11 mouse cellular contexts compared by ENCODE assay signal in the genomic region with DNA sequence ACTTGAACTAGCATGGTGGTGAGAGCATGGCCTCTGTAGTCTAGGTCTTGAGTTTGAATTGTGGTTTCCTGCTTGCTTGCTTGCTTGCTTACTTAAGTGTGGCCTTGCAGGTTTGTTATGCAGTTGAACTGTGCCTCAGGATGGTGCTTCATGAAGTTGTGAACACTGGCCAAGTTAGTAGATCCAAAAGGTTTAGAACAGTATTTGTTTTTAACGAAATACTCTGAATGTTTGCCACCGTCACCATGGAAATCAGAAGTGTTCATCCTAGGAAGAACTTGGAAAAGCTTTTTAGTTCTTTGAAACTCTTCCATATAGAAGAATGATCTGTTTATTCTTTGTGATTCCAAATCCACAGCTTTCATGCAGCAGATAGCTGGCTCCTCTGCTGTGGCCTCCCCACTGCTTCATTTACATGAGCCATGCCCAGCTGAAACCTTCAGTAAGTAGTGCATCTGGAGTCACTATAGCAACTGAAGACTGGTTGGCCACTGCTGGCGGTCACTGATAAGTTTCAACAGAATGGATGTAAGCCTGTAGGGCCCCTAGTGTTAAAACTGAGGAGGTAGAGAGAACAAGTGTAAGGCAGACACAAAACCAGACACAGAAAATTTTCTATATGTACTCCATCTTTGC. TPM values are rescaled to one million over a fixed set of nuclear protein-coding genes. Genes with fewer than 3 reads are reported as not detected.
DNase-seq lines count a peak whose midpoint lies in the region; ATAC-seq lines count a peak whose summit lies in the region.
"Had no signal": no experiment of that assay in that cellular context is flagged by ENCODE, and none has a peak within 500 bp of the region (broad histone marks: within the 10 kb centered on the region; RNA-seq: fewer than 3 reads in every experiment).

No protein-coding gene starts in this region.

- WGBS in forebrain, embryonic 14.5 days: 80% methylated on average over 3 of the region's 3 CpGs
- 87% methylated on average over 3 of the region's 3 CpGs for WGBS in forebrain, embryonic 10.5 days
- whole genome bisulfite sequencing in midbrain, embryonic 14.5 days: 72% methylated on average over 3 of the region's 3 CpGs
- 76% methylated on average over 3 of the region's 3 CpGs for WGBS in midbrain, embryonic 11.5 days
- 52% methylated on average over 3 of the region's 3 CpGs for WGBS in liver, embryonic 16.5 days (ENCODE audit: insufficient replicate concordance)
- 84% methylated on average over 3 of the region's 3 CpGs for WGBS in kidney, embryonic 16.5 days

- no peaks in the 10 kb centered on the region for H3K4me1 ChIP-seq in forebrain, embryonic 14.5 days (ENCODE audit: control insufficient read depth, insufficient read depth, low read length)
- no peaks in the 10 kb centered on the region for H3K4me1 ChIP-seq in forebrain, embryonic 10.5 days
- H3K4me1 ChIP-seq in midbrain, embryonic 14.5 days (ENCODE audit: control insufficient read depth, insufficient read depth, low read length): no peaks in the 10 kb centered on the region
- H3K4me1 ChIP-seq in midbrain, embryonic 11.5 days (ENCODE audit: control insufficient read depth, insufficient read depth, low read length): no peaks in the 10 kb centered on the region
- H3K4me1 ChIP-seq in liver, embryonic 16.5 days (ENCODE audit: control insufficient read depth, low read depth, low read length): peaks cover 13% of the 10 kb centered on the region
- no peaks in the 10 kb centered on the region for H3K4me1 ChIP-seq in kidney, embryonic 16.5 days (ENCODE audit: insufficient read depth, low read length)
- H3K4me1 ChIP-seq: lung, embryonic 15.5 days had no signal

- ATAC-seq in forebrain, embryonic 14.5 days: no peak
- ATAC-seq in midbrain, embryonic 14.5 days (ENCODE audit: low FRiP score, low TSS enrichment): no peak
- ATAC-seq in midbrain, embryonic 11.5 days (ENCODE audit: low FRiP score): no peak
- peak; percentile 96 for ATAC-seq in liver, embryonic 16.5 days (ENCODE audit: low read depth)
- no peak for ATAC-seq in kidney, embryonic 16.5 days (ENCODE audit: low FRiP score, low TSS enrichment)

- no peaks in the 10 kb centered on the region for H3K9me3 ChIP-seq in forebrain, embryonic 14.5 days (replicated peaks; ENCODE audit: control insufficient read depth, low read length)
- H3K9me3 ChIP-seq in forebrain, embryonic 10.5 days: peaks cover 19% of the 10 kb centered on the region
- H3K9me3 ChIP-seq in midbrain, embryonic 14.5 days (ENCODE audit: control insufficient read depth, low read length): 0 out of 2 replicates have a peak, but pooled peaks cover 9% of the 10 kb centered on the region
- H3K9me3 ChIP-seq in midbrain, embryonic 11.5 days (ENCODE audit: control insufficient read depth, low read length): no peaks in the 10 kb centered on the region; the same call in 1 of the 2 replicates
- H3K9me3 ChIP-seq in liver, embryonic 16.5 days (replicated peaks; ENCODE audit: control insufficient read depth, low read length): no peaks in the 10 kb centered on the region
- peaks cover 7% of the 10 kb centered on the region; the same call in 1 of the 2 replicates for H3K9me3 ChIP-seq in kidney, embryonic 16.5 days (ENCODE audit: low read length)
- H3K9me3 ChIP-seq: lung, embryonic 15.5 days had no signal

- no peak overlapping the region for H3K4me3 ChIP-seq in forebrain, embryonic 14.5 days (ENCODE audit: low read depth, low read length)
- no peak overlapping the region for H3K4me3 ChIP-seq in forebrain, embryonic 10.5 days
- H3K4me3 ChIP-seq in midbrain, embryonic 14.5 days (replicated peaks; ENCODE audit: low read depth, low read length): no peak overlapping the region
- H3K4me3 ChIP-seq in midbrain, embryonic 11.5 days (ENCODE audit: low read depth, low read length): no peak overlapping the region
- no peak overlapping the region for H3K4me3 ChIP-seq in liver, embryonic 16.5 days (ENCODE audit: low read depth, low read length)
- no peak overlapping the region for H3K4me3 ChIP-seq in kidney, embryonic 16.5 days (ENCODE audit: low read length)
- H3K4me3 ChIP-seq: lung, embryonic 15.5 days had no signal

- no peak overlapping the region for H3K27ac ChIP-seq in forebrain, embryonic 14.5 days (ENCODE audit: low read depth, low read length)
- H3K27ac ChIP-seq in forebrain, embryonic 10.5 days: no peak overlapping the region
- H3K27ac ChIP-seq in midbrain, embryonic 14.5 days (replicated peaks; ENCODE audit: low read depth, low read length): no peak overlapping the region
- H3K27ac ChIP-seq in midbrain, embryonic 11.5 days (ENCODE audit: low read depth, low read length): no peak overlapping the region
- H3K27ac ChIP-seq in liver, embryonic 16.5 days (ENCODE audit: low read length): peak overlapping the region; percentile 59
- H3K27ac ChIP-seq in kidney, embryonic 16.5 days (ENCODE audit: low read length): no peak overlapping the region
- H3K27ac ChIP-seq: lung, embryonic 15.5 days had no signal

- peaks cover 86% of the 10 kb centered on the region for H3K36me3 ChIP-seq in forebrain, embryonic 14.5 days (ENCODE audit: control insufficient read depth, insufficient read depth, low read length)
- H3K36me3 ChIP-seq in forebrain, embryonic 10.5 days (replicated peaks): peaks cover 100% of the 10 kb centered on the region
- H3K36me3 ChIP-seq in midbrain, embryonic 14.5 days (ENCODE audit: control insufficient read depth, insufficient read depth, low read length): peaks cover 88% of the 10 kb centered on the region
- peaks cover 22% of the 10 kb centered on the region for H3K36me3 ChIP-seq in midbrain, embryonic 11.5 days (ENCODE audit: control insufficient read depth, insufficient read depth, low read length)
- H3K36me3 ChIP-seq in liver, embryonic 16.5 days (ENCODE audit: control insufficient read depth, insufficient read depth): peaks cover 16% of the 10 kb centered on the region
- H3K36me3 ChIP-seq in kidney, embryonic 16.5 days (ENCODE audit: insufficient read depth, low read length): peaks cover 70% of the 10 kb centered on the region

- H3K4me2 ChIP-seq in forebrain, embryonic 14.5 days (ENCODE audit: low read length): no peak overlapping the region
- no peak overlapping the region for H3K4me2 ChIP-seq in midbrain, embryonic 14.5 days (ENCODE audit: low read length)
- H3K4me2 ChIP-seq in midbrain, embryonic 11.5 days: no peak overlapping the region
- H3K4me2 ChIP-seq in liver, embryonic 16.5 days (ENCODE audit: low read depth, low read length): peak overlapping the region; percentile 29; the same call in 1 of the 2 replicates
- no peak overlapping the region for H3K4me2 ChIP-seq in kidney, embryonic 16.5 days (replicated peaks; ENCODE audit: low read depth, low read length)
- H3K4me2 ChIP-seq: lung, embryonic 15.5 days had no signal

- H3K9ac ChIP-seq in forebrain, embryonic 14.5 days (ENCODE audit: low read length): no peak overlapping the region
- no peak overlapping the region for H3K9ac ChIP-seq in midbrain, embryonic 14.5 days (replicated peaks; ENCODE audit: low read length)
- no peak overlapping the region for H3K9ac ChIP-seq in midbrain, embryonic 11.5 days (ENCODE audit: low read length)
- no peak overlapping the region for H3K9ac ChIP-seq in liver, embryonic 16.5 days (ENCODE audit: low read depth, low read length)
- no peak overlapping the region for H3K9ac ChIP-seq in kidney, embryonic 16.5 days (replicated peaks; ENCODE audit: low read length)
- H3K9ac ChIP-seq: lung, embryonic 15.5 days had no signal

- DNase-seq in forebrain, embryonic 14.5 days (ENCODE audit: low spot score): peak; percentile 15
- no peak for DNase-seq in forebrain, embryonic 10.5 days (ENCODE audit: extremely low spot score, low spot score)
- peak; percentile 8 for DNase-seq in midbrain, embryonic 14.5 days
- no peak for DNase-seq in midbrain, embryonic 11.5 days (ENCODE audit: low spot score, missing footprints)
- no peak for DNase-seq in ovary, postnatal 36 days (ENCODE audit: low spot score)
- DNase-seq in adrenal gland, adult 18-20 months (ENCODE audit: low spot score in 2 of 2): no peak
- DNase-seq: B cell, adult 2 months; kidney, adult 9 months had no signal

- no peaks in the 10 kb centered on the region for H3K27me3 ChIP-seq in forebrain, embryonic 14.5 days (replicated peaks; ENCODE audit: control insufficient read depth, insufficient read depth, low read length)
- H3K27me3 ChIP-seq in forebrain, embryonic 10.5 days (ENCODE audit: poor library complexity, severe bottlenecking): no peaks in the 10 kb centered on the region
- H3K27me3 ChIP-seq in midbrain, embryonic 14.5 days (ENCODE audit: control insufficient read depth, insufficient read depth, low read length): no peaks in the 10 kb centered on the region
- H3K27me3 ChIP-seq in midbrain, embryonic 11.5 days (ENCODE audit: control insufficient read depth, insufficient read depth, low read length): no peaks in the 10 kb centered on the region
- no peaks in the 10 kb centered on the region for H3K27me3 ChIP-seq in liver, embryonic 16.5 days (ENCODE audit: control insufficient read depth, insufficient read depth, low read depth, low read length)
- H3K27me3 ChIP-seq in kidney, embryonic 16.5 days (ENCODE audit: insufficient read depth, low read length): no peaks in the 10 kb centered on the region
- H3K27me3 ChIP-seq: lung, embryonic 15.5 days had no signal

RNA-seq across cellular contexts. Expression of a gene that starts 28.7 kb away (rescaled TPM):
- 15.5 and 19.5 TPM in 2 replicates for polyA plus RNA-seq in forebrain, embryonic 14.5 days (2014; fragmentation: Nextera tagmentation; extraction: Ambion mirVana)
- 40.1 and 41.2 TPM in 2 replicates for polyA plus RNA-seq in forebrain, embryonic 10.5 days (2016; fragmentation: Nextera tagmentation; extraction: Ambion mirVana)
- 17.6 and 26.6 TPM in 2 replicates for polyA plus RNA-seq in midbrain, embryonic 14.5 days (2014; fragmentation: Nextera tagmentation; extraction: Ambion mirVana)
- polyA plus RNA-seq in midbrain, embryonic 11.5 days (2014; fragmentation: Nextera tagmentation; extraction: Ambion mirVana): 31.4 and 33.8 TPM in 2 replicates
- 3.8 and 4.4 TPM in 2 replicates for polyA plus RNA-seq in liver, embryonic 16.5 days (2015; fragmentation: Nextera tagmentation; extraction: Ambion mirVana)
- polyA plus RNA-seq in kidney, embryonic 16.5 days (2015; fragmentation: Nextera tagmentation; extraction: Ambion mirVana): 31.5 and 38.7 TPM in 2 replicates
- 10 to 100 TPM; 17.1 to 25.6 TPM for total RNA-seq in adrenal gland, adult 18-20 months (2021)

Comparison
In these comparisons a context has a peak if more than half of its experiments do, and no peak if none do; other contexts are left out.
1. DNase-seq: peak in forebrain, embryonic 14.5 days (single experiment) and midbrain, embryonic 14.5 days (single experiment); none in forebrain, embryonic 10.5 days (single experiment), midbrain, embryonic 11.5 days (single experiment), ovary, postnatal 36 days (single experiment) and adrenal gland, adult 18-20 months (0 of 2).